ENCODE assay signal across 5 mouse cellular contexts in the genomic region with DNA sequence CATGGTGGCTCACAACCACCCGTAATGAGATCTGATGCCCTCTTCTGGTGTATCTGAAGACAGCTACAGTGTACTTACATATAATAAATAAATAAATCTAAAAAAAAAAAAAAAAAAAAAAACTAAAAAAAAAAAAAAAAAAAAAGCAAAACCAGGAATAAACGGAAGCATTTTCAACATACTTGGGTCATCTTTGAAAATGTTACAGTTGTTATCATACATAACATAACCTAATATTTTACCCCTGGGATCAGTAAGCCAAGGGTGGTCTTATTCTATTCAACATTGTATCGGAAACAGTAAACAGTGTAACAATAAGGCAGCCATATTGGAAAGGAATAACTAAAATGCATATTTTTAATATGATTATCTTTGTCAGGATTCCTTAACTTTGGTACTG. TPM values are rescaled to one million over a fixed set of nuclear protein-coding genes. Genes with fewer than 3 reads are reported as not detected.
A peak's percentile ranks its signal among the peaks of the same experiment; 100 is the strongest.
DNase-seq lines count a peak whose midpoint lies in the region; ATAC-seq and TF ChIP-seq lines count a peak whose summit lies in the region.
"Not testable (repeated sequence)": the region's sequence is repeated elsewhere in the genome, so short reads cannot be mapped to it uniquely, and the experiment has no call there.

No protein-coding gene starts in this region.

- not testable (repeated sequence) for TF ChIP-seq EP300 in CH12.LX (IDR thresholded peaks at IDR 0.05; ENCODE audit: low read length); MEL (IDR thresholded peaks at IDR 0.05; ENCODE audit: low read depth in 1 of 2, low read length in 2 of 2)

- not testable (repeated sequence) for TF ChIP-seq CTCF in CH12.LX (conservative IDR thresholded peaks at IDR 0.05 in 1 of 2, IDR thresholded peaks at IDR 0.05 in 1 of 2; ENCODE audit: low read depth in 2 of 2, low read length in 2 of 2); MEL (IDR thresholded peaks at IDR 0.05 in 2 of 3, conservative IDR thresholded peaks at IDR 0.05 in 1 of 3; ENCODE audit: control insufficient read depth in 1 of 3, insufficient read depth in 1 of 3, low read depth in 2 of 3, low read length in 3 of 3, poor library complexity in 1 of 3, severe bottlenecking in 1 of 3)
- TF ChIP-seq CTCF in layer of hippocampus, adult 2 months (conservative IDR thresholded peaks at IDR 0.05), result 0 out of 2 replicates have a peak, but pooled peaks have one; percentile 12

- H3K4me1 ChIP-seq in CH12.LX (ENCODE audit: control insufficient read depth in 1 of 2, insufficient read depth in 2 of 2), result peaks cover 4 to 11% of the 10 kb centered on the region in 2 experiments; a peak in 3 of 4 replicates
- H3K4me1 ChIP-seq in ES-E14 (ENCODE audit: control insufficient read depth in 2 of 2, insufficient read depth in 2 of 2, low read length in 2 of 2, poor library complexity in 1 of 2); MEL (ENCODE audit: control insufficient read depth in 1 of 2, insufficient read depth in 2 of 2, low read length in 2 of 2); midbrain, embryonic 11.5 days (ENCODE audit: control insufficient read depth, insufficient read depth, low read length): not testable (repeated sequence)

- not testable (repeated sequence) for TF ChIP-seq POLR2A in CH12.LX (IDR thresholded peaks at IDR 0.05; ENCODE audit: low read depth, low read length); MEL (IDR thresholded peaks at IDR 0.05; ENCODE audit: control insufficient read depth in 1 of 2, insufficient read depth in 1 of 2, low read depth in 1 of 2, low read length in 2 of 2, poor library complexity in 1 of 2)

- H3K36me3 ChIP-seq in CH12.LX (replicated peaks in 1 of 2; ENCODE audit: control insufficient read depth in 1 of 2, insufficient read depth in 1 of 2, low read length in 1 of 2), result peaks cover 7 to 17% of the 10 kb centered on the region in 2 experiments
- not testable (repeated sequence) for H3K36me3 ChIP-seq in ES-E14 (ENCODE audit: control insufficient read depth, insufficient read depth, low read length, poor library complexity, severe bottlenecking); midbrain, embryonic 11.5 days (ENCODE audit: control insufficient read depth, insufficient read depth, low read length)
- peaks cover 0 to 10% of the 10 kb centered on the region in 2 experiments; a peak in 2 of 4 replicates for H3K36me3 ChIP-seq in MEL (ENCODE audit: control insufficient read depth in 1 of 2, insufficient read depth in 2 of 2, low read length in 2 of 2)

- not testable (repeated sequence) for H3K27me3 ChIP-seq in CH12.LX (replicated peaks); MEL (ENCODE audit: control insufficient read depth in 1 of 2, insufficient read depth in 2 of 2, low read length in 2 of 2); midbrain, embryonic 11.5 days (ENCODE audit: control insufficient read depth, insufficient read depth, low read length)

- TF ChIP-seq RAD21 in CH12.LX (IDR thresholded peaks at IDR 0.05; ENCODE audit: low read depth, low read length); MEL (IDR thresholded peaks at IDR 0.05; ENCODE audit: low read depth, low read length): not testable (repeated sequence)

- dilution Hi-C loops in CH12.LX (cut with MboI; ENCODE audit: extremely low pct_ligation_motif_present, extremely low pct_unique_long_range_greater_than_20kb, low sequenced_read_pairs), result not testable (repeated sequence)

- H3K27ac ChIP-seq in CH12.LX (ENCODE audit: insufficient read depth, low read depth); ES-E14 (ENCODE audit: insufficient read depth, low read depth, low read length, poor library complexity, severe bottlenecking); MEL (ENCODE audit: control insufficient read depth, low read depth, low read length); layer of hippocampus, adult 2 months; midbrain, embryonic 11.5 days (ENCODE audit: low read depth, low read length): not testable (repeated sequence)

- H3K4me2 ChIP-seq in CH12.LX (ENCODE audit: insufficient read depth, low read depth, poor library complexity, severe bottlenecking); midbrain, embryonic 11.5 days: not testable (repeated sequence)

- not testable (repeated sequence) for ATAC-seq in midbrain, embryonic 11.5 days (ENCODE audit: low FRiP score)

- not testable (repeated sequence) for DNase-seq in CH12.LX (ENCODE audit: extremely low read depth); ES-E14 (ENCODE audit: low read depth, low spot score); MEL (ENCODE audit: low read depth, low spot score); layer of hippocampus, adult 2 months (ENCODE audit: low spot score in 2 of 2)
- peak; percentile 37 for DNase-seq in midbrain, embryonic 11.5 days (ENCODE audit: low spot score, missing footprints)

- in situ Hi-C loops in CH12.LX (cut with MboI; ENCODE audit: low pct_ligation_motif_present, low pct_unique_long_range_greater_than_20kb, low sequenced_read_pairs); ES-E14 (cut with MboI; ENCODE audit: low sequenced_read_pairs in 2 of 2, unreplicated experiment in 2 of 2): not testable (repeated sequence)

- H3K9me3 ChIP-seq in CH12.LX (replicated peaks; ENCODE audit: low read length); ES-E14 (ENCODE audit: control insufficient read depth, insufficient read depth, low read depth, low read length); MEL (replicated peaks; ENCODE audit: insufficient read depth, low read length); midbrain, embryonic 11.5 days (ENCODE audit: control insufficient read depth, low read length): not testable (repeated sequence)

- H3K79me2 ChIP-seq in CH12.LX (replicated peaks; ENCODE audit: control insufficient read depth, extremely low read depth, insufficient read depth, poor library complexity, severe bottlenecking); MEL (ENCODE audit: control insufficient read depth, insufficient read depth, low read length, poor library complexity): not testable (repeated sequence)

- 88% methylated on average over 2 of the region's 3 CpGs for WGBS in midbrain, embryonic 11.5 days

- H3K4me3 ChIP-seq in CH12.LX (replicated peaks in 1 of 3; ENCODE audit: low read depth in 2 of 3, low read length in 2 of 3, poor library complexity in 1 of 3); ES-E14 (ENCODE audit: insufficient read depth in 1 of 2, low read depth in 1 of 2, low read length in 2 of 2, poor library complexity in 1 of 2, severe bottlenecking in 1 of 2); MEL (ENCODE audit: control insufficient read depth in 1 of 2, insufficient read depth in 1 of 2, low read depth in 2 of 2, low read length in 2 of 2); layer of hippocampus, adult 2 months; midbrain, embryonic 11.5 days (ENCODE audit: low read depth, low read length): not testable (repeated sequence)

- H3K9ac ChIP-seq in CH12.LX (ENCODE audit: insufficient read depth, low read depth); ES-E14 (ENCODE audit: insufficient read depth, low read depth, low read length, poor library complexity, severe bottlenecking); MEL (ENCODE audit: control insufficient read depth, low read depth, low read length, poor library complexity, severe bottlenecking); midbrain, embryonic 11.5 days (ENCODE audit: low read length): not testable (repeated sequence)

RNA-seq across cellular contexts. Expression of a gene that starts 4.5 kb away (rescaled TPM):
- total RNA-seq in CH12.LX (2012; rRNA removed) (15.5 and 20.3 TPM in 2 replicates), CH12.LX (2014; rRNA removed) (18.3 and 25.4 TPM in 2 replicates), ES-E14 (2012; rRNA removed) (14.1 and 14.5 TPM in 2 replicates), MEL (2012; rRNA removed) (19.3 and 22.1 TPM in 2 replicates)
- polyA plus RNA-seq in CH12.LX (2012; ENCODE audit: insufficient read length, low read depth) (20.0 and 21.4 TPM in 2 replicates), MEL (2012; ENCODE audit: insufficient read depth in 1 of 2, insufficient read length in 2 of 2, low read depth in 1 of 2, low replicate concordance in 2 of 2, missing spikeins in 1 of 2) (10 to 100 TPM in 1 of 2 experiments, not detected in 1; 39.2 TPM)
- total RNA-seq in layer of hippocampus, adult 2 months (2021), result 10 to 100 TPM; 40.7 to 43.5 TPM
- polyA plus RNA-seq in midbrain, embryonic 11.5 days (2014; fragmentation: Nextera tagmentation; extraction: Ambion mirVana), result 20.9 and 22.1 TPM in 2 replicates

RNA-seq across cellular contexts. Expression of a gene that starts 4.5 kb away (rescaled TPM):
- 61.6 and 67.3 TPM in 2 replicates for total RNA-seq in CH12.LX (2012; rRNA removed)
- 49.9 and 50.7 TPM in 2 replicates for total RNA-seq in CH12.LX (2014; rRNA removed)
- 59.0 and 65.2 TPM in 2 replicates for polyA plus RNA-seq in CH12.LX (2012; ENCODE audit: insufficient read length, low read depth)
- total RNA-seq in ES-E14 (2012; rRNA removed), result 44.8 and 49.1 TPM in 2 replicates
- 48.5 and 54.9 TPM in 2 replicates for total RNA-seq in MEL (2012; rRNA removed)
- 10 to 100 TPM in 1 of 2 experiments, not detected in 1; 76.4 TPM for polyA plus RNA-seq in MEL (2012; ENCODE audit: insufficient read depth in 1 of 2, insufficient read length in 2 of 2, low read depth in 1 of 2, low replicate concordance in 2 of 2, missing spikeins in 1 of 2)
- 10 to 100 TPM; 96.2 to 97.3 TPM for total RNA-seq in layer of hippocampus, adult 2 months (2021)
- polyA plus RNA-seq in midbrain, embryonic 11.5 days (2014; fragmentation: Nextera tagmentation; extraction: Ambion mirVana), result 43.3 and 45.3 TPM in 2 replicates

RNA-seq across cellular contexts. Expression of a gene that starts 26.0 kb away (rescaled TPM):
- 4.0 and 5.8 TPM in 2 replicates for total RNA-seq in CH12.LX (2012; rRNA removed)
- total RNA-seq in CH12.LX (2014; rRNA removed), result 2.1 and 2.3 TPM in 2 replicates
- polyA plus RNA-seq in CH12.LX (2012; ENCODE audit: insufficient read length, low read depth), result 10.6 and 10.8 TPM in 2 replicates
- total RNA-seq in ES-E14 (2012; rRNA removed), result 3.7 and 5.2 TPM in 2 replicates
- total RNA-seq in MEL (2012; rRNA removed), result 1.5 and 1.9 TPM in 2 replicates
- 1 to 10 TPM in 1 of 2 experiments, not detected in 1; 9.5 TPM for polyA plus RNA-seq in MEL (2012; ENCODE audit: insufficient read depth in 1 of 2, insufficient read length in 2 of 2, low read depth in 1 of 2, low replicate concordance in 2 of 2, missing spikeins in 1 of 2)
- 10 to 100 TPM; 16.8 to 17.1 TPM for total RNA-seq in layer of hippocampus, adult 2 months (2021)
- polyA plus RNA-seq in midbrain, embryonic 11.5 days (2014; fragmentation: Nextera tagmentation; extraction: Ambion mirVana), result 9.2 TPM in 2 replicates

RNA-seq across cellular contexts. Expression of a gene that starts 35.4 kb away (rescaled TPM):
- total RNA-seq in CH12.LX (2012; rRNA removed), result 8.5 and 9.1 TPM in 2 replicates
- 3.7 and 5.5 TPM in 2 replicates for total RNA-seq in CH12.LX (2014; rRNA removed)
- 4.4 and 5.0 TPM in 2 replicates for polyA plus RNA-seq in CH12.LX (2012; ENCODE audit: insufficient read length, low read depth)
- 25.5 and 47.5 TPM in 2 replicates for total RNA-seq in ES-E14 (2012; rRNA removed)
- 10.5 and 11.3 TPM in 2 replicates for total RNA-seq in MEL (2012; rRNA removed)
- polyA plus RNA-seq in MEL (2012; ENCODE audit: insufficient read depth in 1 of 2, insufficient read length in 2 of 2, low read depth in 1 of 2, low replicate concordance in 2 of 2, missing spikeins in 1 of 2), result 10 to 100 TPM in 1 of 2 experiments, not detected in 1; 11.3 TPM
- 10 to 100 TPM; 50.2 to 51.5 TPM for total RNA-seq in layer of hippocampus, adult 2 months (2021)
- 8.6 TPM in 2 replicates for polyA plus RNA-seq in midbrain, embryonic 11.5 days (2014; fragmentation: Nextera tagmentation; extraction: Ambion mirVana)

RNA-seq across cellular contexts. Expression of a gene that starts 41.3 kb away (rescaled TPM):
- total RNA-seq in CH12.LX (2012; rRNA removed), result 0.08 TPM in 2 replicates
- total RNA-seq in CH12.LX (2014; rRNA removed), result not detected in 2 replicates
- polyA plus RNA-seq in CH12.LX (2012; ENCODE audit: insufficient read length, low read depth), result 0.07 and 0.11 TPM in 2 replicates
- 0.26 and 0.27 TPM in 2 replicates for total RNA-seq in ES-E14 (2012; rRNA removed)
- 31.2 and 33.9 TPM in 2 replicates for total RNA-seq in MEL (2012; rRNA removed)
- polyA plus RNA-seq in MEL (2012; ENCODE audit: insufficient read depth in 1 of 2, insufficient read length in 2 of 2, low read depth in 1 of 2, low replicate concordance in 2 of 2, missing spikeins in 1 of 2), result 10 to 100 TPM in 1 of 2 experiments, not detected in 1; 29.6 TPM
- total RNA-seq in layer of hippocampus, adult 2 months (2021), result 1 to 10 TPM; 1.2 TPM
- polyA plus RNA-seq in midbrain, embryonic 11.5 days (2014; fragmentation: Nextera tagmentation; extraction: Ambion mirVana), result 0.69 and 0.81 TPM in 2 replicates
